Mouse (Mus musculus): ENCODE measurements around the gene Fadd. TPM values are rescaled to one million over a fixed set of nuclear protein-coding genes. Genes with fewer than 3 reads are reported as not detected.

The Fadd gene
- polyA plus RNA-seq, 1 experiment from 2014 or later, result 12.7 TPM

GRCm38 (mm10) chr7:144550811-144551210 is 31.5 kb downstream of the Fadd start:
- WGBS, result 41% methylated on average over 1 of the region's 1 CpGs
- peaks cover 15% of the 10 kb centered on the region for H3K4me1 ChIP-seq (replicated peaks; ENCODE audit: control insufficient read depth, insufficient read depth, low read length)
- H3K27ac ChIP-seq (ENCODE audit: low read length), result no peak overlapping the region
- ATAC-seq (ENCODE audit: low read depth), result no peak
- H3K4me2 ChIP-seq (ENCODE audit: low read depth, low read length), result no peak overlapping the region
- peaks cover 21% of the 10 kb centered on the region for H3K36me3 ChIP-seq (ENCODE audit: control insufficient read depth, insufficient read depth, low read length)
- no peaks in the 10 kb centered on the region for H3K9me3 ChIP-seq (ENCODE audit: control insufficient read depth, low read length)
- H3K27me3 ChIP-seq (ENCODE audit: control insufficient read depth, insufficient read depth, low read depth, low read length), result no peaks in the 10 kb centered on the region
- H3K4me3 ChIP-seq (ENCODE audit: low read length), result no peak overlapping the region
- no peak overlapping the region for H3K9ac ChIP-seq (ENCODE audit: low read length)

- Histone ChIP-seq H3K9ac (ENCODE audit: low read length) (no peak overlapping the region), H3K36me3 (ENCODE audit: control insufficient read depth, insufficient read depth, low read length) (peaks cover 21% of the 10 kb centered on the region), H3K4me2 (ENCODE audit: low read depth, low read length) (no peak overlapping the region), H3K4me3 (ENCODE audit: low read length) (no peak overlapping the region), H3K9me3 (ENCODE audit: control insufficient read depth, low read length) (no peaks in the 10 kb centered on the region), H3K27me3 (ENCODE audit: control insufficient read depth, insufficient read depth, low read depth, low read length) (no peaks in the 10 kb centered on the region), H3K27ac (ENCODE audit: low read length) (no peak overlapping the region), H3K4me1 (replicated peaks; ENCODE audit: control insufficient read depth, insufficient read depth, low read length) (peaks cover 15% of the 10 kb centered on the region)
- WGBS, result 98% methylated on average over 2 of the region's 2 CpGs
- no peak for ATAC-seq (ENCODE audit: low read depth)
Observed at GRCm38 (mm10) chr7:144549904-144550566, 32.2 kb downstream of the Fadd start.

GRCm38 (mm10) chr7:144545231-144545630 is 37.0 kb downstream of the Fadd start:
- Histone ChIP-seq H3K4me3 (ENCODE audit: low read length) (no peak overlapping the region), H3K9me3 (ENCODE audit: control insufficient read depth, low read length) (no peaks in the 10 kb centered on the region), H3K4me1 (replicated peaks; ENCODE audit: control insufficient read depth, insufficient read depth, low read length) (no peaks in the 10 kb centered on the region), H3K4me2 (ENCODE audit: low read depth, low read length) (no peak overlapping the region), H3K9ac (ENCODE audit: low read length) (no peak overlapping the region), H3K27ac (ENCODE audit: low read length) (no peak overlapping the region), H3K27me3 (ENCODE audit: control insufficient read depth, insufficient read depth, low read depth, low read length) (no peaks in the 10 kb centered on the region), H3K36me3 (ENCODE audit: control insufficient read depth, insufficient read depth, low read length) (peaks cover 11% of the 10 kb centered on the region)
- WGBS, result 81% methylated on average over 3 of the region's 3 CpGs
- ATAC-seq (ENCODE audit: low read depth), result no peak

GRCm38 (mm10) chr7:144541351-144541750 is 40.9 kb downstream of the Fadd start:
- Histone ChIP-seq H3K27ac (ENCODE audit: low read length) (no peak overlapping the region), H3K4me2 (ENCODE audit: low read depth, low read length) (no peak overlapping the region), H3K4me1 (replicated peaks; ENCODE audit: control insufficient read depth, insufficient read depth, low read length) (peaks cover 5% of the 10 kb centered on the region; the same call in 1 of the 2 replicates), H3K27me3 (ENCODE audit: control insufficient read depth, insufficient read depth, low read depth, low read length) (no peaks in the 10 kb centered on the region), H3K4me3 (ENCODE audit: low read length) (no peak overlapping the region), H3K9me3 (ENCODE audit: control insufficient read depth, low read length) (no peaks in the 10 kb centered on the region), H3K36me3 (ENCODE audit: control insufficient read depth, insufficient read depth, low read length) (peaks cover 3% of the 10 kb centered on the region; the same call in 1 of the 2 replicates), H3K9ac (ENCODE audit: low read length) (no peak overlapping the region)
- no peak for ATAC-seq (ENCODE audit: low read depth)
- 90% methylated on average over 5 of the region's 5 CpGs for WGBS

- no peak overlapping the region for H3K9ac ChIP-seq (ENCODE audit: low read length)
- H3K4me1 ChIP-seq (replicated peaks; ENCODE audit: control insufficient read depth, insufficient read depth, low read length), result peaks cover 5% of the 10 kb centered on the region; the same call in 1 of the 2 replicates
- no peak overlapping the region for H3K4me2 ChIP-seq (ENCODE audit: low read depth, low read length)
- H3K9me3 ChIP-seq (ENCODE audit: control insufficient read depth, low read length), result no peaks in the 10 kb centered on the region
- no peaks in the 10 kb centered on the region for H3K27me3 ChIP-seq (ENCODE audit: control insufficient read depth, insufficient read depth, low read depth, low read length)
- H3K27ac ChIP-seq (ENCODE audit: low read length), result no peak overlapping the region
- no peaks in the 10 kb centered on the region for H3K36me3 ChIP-seq (ENCODE audit: control insufficient read depth, insufficient read depth, low read length)
- WGBS, result 79% methylated on average over 2 of the region's 2 CpGs
- H3K4me3 ChIP-seq (ENCODE audit: low read length), result no peak overlapping the region
- ATAC-seq (ENCODE audit: low read depth), result no peak
Observed at GRCm38 (mm10) chr7:144539146-144539545, 43.1 kb downstream of the Fadd start.

GRCm38 (mm10) chr7:144538030-144538644 is 44.1 kb downstream of the Fadd start:
- WGBS, result 78% methylated on average over 4 of the region's 4 CpGs
- no peaks in the 10 kb centered on the region for H3K27me3 ChIP-seq (ENCODE audit: control insufficient read depth, insufficient read depth, low read depth, low read length)
- no peak overlapping the region for H3K4me3 ChIP-seq (ENCODE audit: low read length)
- no peak overlapping the region for H3K9ac ChIP-seq (ENCODE audit: low read length)
- 0 out of 2 replicates have a peak overlapping the region, but pooled peaks have one; percentile 8 for H3K27ac ChIP-seq (ENCODE audit: low read length)
- H3K4me1 ChIP-seq (replicated peaks; ENCODE audit: control insufficient read depth, insufficient read depth, low read length), result peaks cover 5% of the 10 kb centered on the region; the same call in 1 of the 2 replicates
- no peak overlapping the region for H3K4me2 ChIP-seq (ENCODE audit: low read depth, low read length)
- no peak for ATAC-seq (ENCODE audit: low read depth)
- no peaks in the 10 kb centered on the region for H3K36me3 ChIP-seq (ENCODE audit: control insufficient read depth, insufficient read depth, low read length)
- H3K9me3 ChIP-seq (ENCODE audit: control insufficient read depth, low read length), result no peaks in the 10 kb centered on the region

GRCm38 (mm10) chr7:144536367-144536766 is 45.9 kb downstream of the Fadd start:
- Histone ChIP-seq H3K9ac (ENCODE audit: low read length) (no peak overlapping the region), H3K9me3 (ENCODE audit: control insufficient read depth, low read length) (no peaks in the 10 kb centered on the region), H3K27ac (ENCODE audit: low read length) (no peak overlapping the region), H3K4me1 (replicated peaks; ENCODE audit: control insufficient read depth, insufficient read depth, low read length) (peaks cover 10% of the 10 kb centered on the region), H3K4me3 (ENCODE audit: low read length) (no peak overlapping the region), H3K27me3 (ENCODE audit: control insufficient read depth, insufficient read depth, low read depth, low read length) (no peaks in the 10 kb centered on the region), H3K4me2 (ENCODE audit: low read depth, low read length) (no peak overlapping the region), H3K36me3 (ENCODE audit: control insufficient read depth, insufficient read depth, low read length) (no peaks in the 10 kb centered on the region)
- ATAC-seq (ENCODE audit: low read depth), result no peak
- 79% methylated on average over 3 of the region's 3 CpGs for WGBS

GRCm38 (mm10) chr7:144534773-144535172 is 47.5 kb downstream of the Fadd start:
- no peaks in the 10 kb centered on the region for H3K36me3 ChIP-seq (ENCODE audit: control insufficient read depth, insufficient read depth, low read length)
- H3K27me3 ChIP-seq (ENCODE audit: control insufficient read depth, insufficient read depth, low read depth, low read length), result no peaks in the 10 kb centered on the region
- H3K27ac ChIP-seq (ENCODE audit: low read length), result no peak overlapping the region
- no peak overlapping the region for H3K9ac ChIP-seq (ENCODE audit: low read length)
- no peak for ATAC-seq (ENCODE audit: low read depth)
- 66% methylated on average over 3 of the region's 3 CpGs for WGBS
- peaks cover 10% of the 10 kb centered on the region for H3K4me1 ChIP-seq (replicated peaks; ENCODE audit: control insufficient read depth, insufficient read depth, low read length)
- H3K4me3 ChIP-seq (ENCODE audit: low read length), result no peak overlapping the region
- H3K4me2 ChIP-seq (ENCODE audit: low read depth, low read length), result no peak overlapping the region
- no peaks in the 10 kb centered on the region for H3K9me3 ChIP-seq (ENCODE audit: control insufficient read depth, low read length)

- 0 out of 2 replicates have a peak, but pooled peaks have one; percentile 31 for ATAC-seq (ENCODE audit: low read depth)
- 22% methylated on average over 7 of the region's 7 CpGs for WGBS
- no peaks in the 10 kb centered on the region for H3K36me3 ChIP-seq (ENCODE audit: control insufficient read depth, insufficient read depth, low read length)
- no peak overlapping the region for H3K27ac ChIP-seq (ENCODE audit: low read length)
- H3K4me3 ChIP-seq (ENCODE audit: low read length), result no peak overlapping the region
- H3K27me3 ChIP-seq (ENCODE audit: control insufficient read depth, insufficient read depth, low read depth, low read length), result no peaks in the 10 kb centered on the region
- H3K4me1 ChIP-seq (replicated peaks; ENCODE audit: control insufficient read depth, insufficient read depth, low read length), result peaks cover 8% of the 10 kb centered on the region; the same call in 1 of the 2 replicates
- no peak overlapping the region for H3K9ac ChIP-seq (ENCODE audit: low read length)
- H3K9me3 ChIP-seq (ENCODE audit: control insufficient read depth, low read length), result no peaks in the 10 kb centered on the region
- H3K4me2 ChIP-seq (ENCODE audit: low read depth, low read length), result no peak overlapping the region
Observed at GRCm38 (mm10) chr7:144531585-144532378, 50.5 kb downstream of the Fadd start.

All from lung, embryonic 16.5 days (tissue).